Mouse (Mus musculus): ENCODE measurements around the gene Apol9b. TPM values are rescaled to one million over a fixed set of nuclear protein-coding genes. Genes with fewer than 3 reads are reported as not detected.
"Not testable (repeated sequence)": the region's sequence is repeated elsewhere in the genome, so short reads cannot be mapped to it uniquely, and the experiment has no call there.

Apol9b gene
- polyA plus RNA-seq, 1 experiment from 2014 or later, result 0.17 TPM

DNA sequence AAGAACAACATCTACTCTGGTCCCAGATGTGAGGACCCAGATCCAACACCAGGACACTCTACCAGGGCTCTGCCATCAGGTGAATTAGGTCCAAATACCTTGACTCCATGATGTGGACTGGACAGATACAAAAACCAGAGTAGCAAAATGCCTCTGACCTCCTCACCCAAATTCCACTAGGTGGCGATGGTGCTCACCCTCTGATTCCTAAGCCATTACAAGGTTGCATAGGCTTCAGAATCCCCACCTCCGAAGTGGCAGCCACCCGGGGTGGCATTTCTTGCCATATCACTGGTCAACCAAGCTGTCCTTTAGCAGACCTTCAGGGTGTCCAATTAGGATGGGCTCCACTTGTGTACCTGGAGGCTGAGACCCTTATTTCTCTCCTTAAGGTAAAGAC lies 1.7 kb upstream of the Apol9b start:
- ATAC-seq (ENCODE audit: low FRiP score); H3K4me1 ChIP-seq; H3K4me3 ChIP-seq (replicated peaks); H3K9me3 ChIP-seq (replicated peaks); H3K27me3 ChIP-seq (replicated peaks); H3K27ac ChIP-seq (replicated peaks); H3K36me3 ChIP-seq; H3K4me2 ChIP-seq; H3K9ac ChIP-seq (replicated peaks): not testable (repeated sequence)
- 0% methylated on average over 3 of the region's 3 CpGs for WGBS

DNA sequence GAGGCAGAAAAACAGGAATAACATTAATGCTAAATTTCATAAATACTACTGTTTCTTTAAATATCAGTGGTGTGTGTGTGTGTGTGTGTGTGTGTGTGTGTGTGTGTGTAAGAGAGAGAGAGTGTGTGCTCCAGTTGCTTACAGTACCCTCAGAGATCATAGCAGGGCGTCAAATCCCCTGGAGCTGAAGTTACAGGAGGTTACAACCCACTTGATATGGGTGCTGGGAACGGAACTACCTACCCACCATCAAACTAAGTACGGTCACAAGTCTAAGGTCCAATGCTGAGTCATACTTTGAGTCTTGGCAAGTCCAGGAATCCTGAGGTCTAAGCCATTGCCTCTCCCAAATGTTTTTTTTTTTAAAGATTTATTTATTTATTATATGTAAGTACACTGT lies 1.1 kb upstream of the Apol9b start:
- not testable (repeated sequence) for H3K4me1 ChIP-seq; H3K9me3 ChIP-seq (replicated peaks); ATAC-seq (ENCODE audit: low FRiP score); H3K27me3 ChIP-seq (replicated peaks); H3K27ac ChIP-seq (replicated peaks); H3K36me3 ChIP-seq; H3K9ac ChIP-seq (replicated peaks); H3K4me3 ChIP-seq (replicated peaks); H3K4me2 ChIP-seq
- 87% methylated on average over 3 of the region's 3 CpGs for WGBS

DNA sequence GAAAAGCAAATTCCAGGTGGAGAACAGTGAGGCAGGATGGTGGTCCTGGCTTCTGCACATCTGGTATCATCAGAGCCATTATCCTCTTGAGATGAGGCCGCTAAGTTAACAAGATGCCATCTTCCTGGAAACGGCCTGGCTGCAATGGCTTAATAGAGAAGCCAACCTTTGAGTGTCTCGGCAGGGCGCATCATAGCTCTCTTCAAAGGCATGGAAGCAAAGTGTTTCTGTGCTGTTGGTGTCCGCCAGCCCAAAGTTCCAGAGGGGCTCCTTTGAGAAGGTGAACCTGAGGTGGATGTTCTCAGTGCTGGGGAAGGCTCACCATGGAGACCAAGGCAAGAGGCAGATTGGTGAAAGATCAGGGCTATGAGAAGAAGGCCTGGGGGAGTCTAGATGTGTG lies 2.8 kb downstream of the Apol9b start:
- no peak overlapping the region for H3K4me2 ChIP-seq
- H3K36me3 ChIP-seq, result no peaks in the 10 kb centered on the region
- no peak overlapping the region for H3K27ac ChIP-seq (replicated peaks)
- no peaks in the 10 kb centered on the region for H3K9me3 ChIP-seq (replicated peaks)
- ATAC-seq (ENCODE audit: low FRiP score), result no peak
- no peaks in the 10 kb centered on the region for H3K27me3 ChIP-seq (replicated peaks)
- H3K4me3 ChIP-seq (replicated peaks), result no peak overlapping the region
- no peak overlapping the region for H3K9ac ChIP-seq (replicated peaks)
- H3K4me1 ChIP-seq, result no peaks in the 10 kb centered on the region
- 82% methylated on average over 5 of the region's 5 CpGs for WGBS

DNA sequence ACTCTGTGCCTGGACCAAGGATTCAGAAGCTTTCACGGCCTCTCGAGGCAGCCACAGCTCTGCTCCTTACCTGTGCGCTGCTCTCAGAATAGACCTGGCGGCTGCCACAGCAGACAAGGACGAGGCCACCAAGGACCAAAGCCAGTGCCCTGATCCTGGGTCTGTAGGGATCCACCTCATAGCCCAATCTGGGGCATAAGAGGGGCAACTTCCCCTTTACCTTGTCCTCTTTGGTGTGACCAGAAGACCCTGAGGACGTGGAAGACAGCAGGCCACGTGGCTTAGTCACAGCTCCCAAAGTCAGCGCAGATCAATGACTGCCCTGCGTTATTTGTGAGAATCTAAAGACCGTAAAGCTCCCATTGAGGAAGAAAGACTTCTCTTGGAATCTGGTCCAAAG lies 4.0 kb downstream of the Apol9b start:
- not testable (repeated sequence) for H3K27ac ChIP-seq (replicated peaks); H3K4me2 ChIP-seq; H3K9ac ChIP-seq (replicated peaks); H3K27me3 ChIP-seq (replicated peaks); ATAC-seq (ENCODE audit: low FRiP score); H3K9me3 ChIP-seq (replicated peaks); H3K36me3 ChIP-seq; H3K4me1 ChIP-seq; H3K4me3 ChIP-seq (replicated peaks)
- 73% methylated on average over 10 of the region's 10 CpGs for WGBS

DNA sequence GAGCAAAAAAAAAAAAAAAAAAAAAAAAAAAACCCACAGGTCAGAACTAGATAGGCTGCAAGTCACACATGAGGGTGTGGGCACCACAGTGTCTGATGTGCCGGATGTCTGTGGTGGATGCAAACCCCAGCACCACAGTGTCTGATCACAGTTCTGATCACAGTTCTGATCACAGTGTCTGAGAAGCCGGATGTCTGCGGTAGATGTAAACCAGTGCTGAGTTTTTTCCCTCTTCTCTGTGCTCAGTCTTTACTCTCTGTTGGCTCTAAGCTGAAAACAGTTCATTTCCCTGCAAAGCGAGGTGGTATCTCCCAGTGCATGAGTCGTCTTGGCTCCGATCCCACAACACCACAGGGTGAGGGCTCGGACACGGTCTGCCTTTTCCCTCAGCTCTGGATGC lies 4.5 kb downstream of the Apol9b start:
- not testable (repeated sequence) for H3K4me1 ChIP-seq; H3K4me3 ChIP-seq (replicated peaks); H3K36me3 ChIP-seq; H3K27ac ChIP-seq (replicated peaks); H3K4me2 ChIP-seq; ATAC-seq (ENCODE audit: low FRiP score); H3K9ac ChIP-seq (replicated peaks); H3K27me3 ChIP-seq (replicated peaks); H3K9me3 ChIP-seq (replicated peaks)
- WGBS, result 71% methylated on average over 8 of the region's 8 CpGs

DNA sequence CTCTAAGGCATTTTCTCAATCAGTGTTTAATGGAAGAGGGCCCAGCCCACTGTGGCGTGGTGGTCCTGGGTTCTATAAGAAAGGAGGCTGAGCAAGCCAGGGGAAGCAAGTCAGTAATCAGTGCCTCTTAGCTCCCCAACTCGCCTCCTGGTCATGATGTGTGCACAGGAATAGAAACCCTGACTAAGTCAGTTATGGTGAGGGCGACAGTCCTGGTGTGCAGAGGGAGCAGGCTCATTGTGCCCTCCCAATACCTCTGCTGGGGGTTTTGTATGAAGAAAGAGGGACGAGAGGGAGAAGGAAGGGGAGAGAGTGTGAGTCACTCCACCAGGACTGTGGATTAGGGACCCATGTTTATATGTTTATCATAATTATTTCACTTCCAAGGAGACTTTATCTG lies 5.1 kb downstream of the Apol9b start:
- not testable (repeated sequence) for H3K4me1 ChIP-seq; H3K27me3 ChIP-seq (replicated peaks); H3K27ac ChIP-seq (replicated peaks); H3K9me3 ChIP-seq (replicated peaks); H3K9ac ChIP-seq (replicated peaks); ATAC-seq (ENCODE audit: low FRiP score); H3K4me3 ChIP-seq (replicated peaks); H3K36me3 ChIP-seq; H3K4me2 ChIP-seq
- 67% methylated on average over 4 of the region's 4 CpGs for WGBS

DNA sequence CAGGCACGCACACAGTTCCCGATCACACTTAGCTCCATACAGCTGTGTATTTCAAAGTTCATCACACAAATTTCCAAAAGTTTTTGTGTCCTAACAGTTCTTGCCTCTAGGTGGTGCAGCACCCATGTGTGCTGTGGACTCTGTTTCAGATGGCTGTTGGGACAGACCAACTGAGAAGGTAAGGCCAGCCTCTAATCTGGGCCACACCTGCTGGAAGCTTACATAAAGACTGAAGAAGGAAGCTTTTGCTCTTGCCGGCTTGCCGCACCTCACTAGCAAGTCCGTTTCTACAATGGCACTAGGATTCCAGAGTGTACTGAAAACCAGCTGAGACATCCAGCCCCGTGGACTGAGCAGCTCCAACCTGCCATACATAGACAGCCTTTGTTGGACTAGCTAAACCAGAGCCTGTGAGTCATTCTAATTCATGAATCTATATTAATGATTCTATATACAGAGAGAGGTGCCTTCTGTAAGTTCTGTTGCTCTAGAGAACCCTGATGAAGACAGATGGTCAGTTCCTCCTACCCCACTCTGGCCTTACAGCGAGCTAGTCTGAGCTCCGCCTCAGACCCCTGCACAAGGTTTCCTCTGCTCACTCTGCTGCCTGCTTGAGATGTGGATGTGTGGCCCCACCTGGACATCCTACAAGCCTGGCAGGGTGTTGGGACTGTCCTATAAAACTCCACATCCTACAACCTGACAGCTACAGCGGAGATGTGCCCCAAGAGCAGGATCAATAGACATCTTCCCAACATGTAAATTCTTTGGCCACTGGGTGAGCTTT lies 11.9 kb downstream of the Apol9b start:
- Histone ChIP-seq H3K4me1 (no peaks in the 10 kb centered on the region), H3K9ac (replicated peaks) (no peak overlapping the region), H3K9me3 (replicated peaks) (no peaks in the 10 kb centered on the region), H3K36me3 (no peaks in the 10 kb centered on the region), H3K27ac (replicated peaks) (no peak overlapping the region), H3K4me3 (replicated peaks) (no peak overlapping the region), H3K4me2 (no peak overlapping the region), H3K27me3 (replicated peaks) (no peaks in the 10 kb centered on the region)
- 80% methylated on average over 9 of the region's 9 CpGs for WGBS
- ATAC-seq (ENCODE audit: low FRiP score), result no peak

DNA sequence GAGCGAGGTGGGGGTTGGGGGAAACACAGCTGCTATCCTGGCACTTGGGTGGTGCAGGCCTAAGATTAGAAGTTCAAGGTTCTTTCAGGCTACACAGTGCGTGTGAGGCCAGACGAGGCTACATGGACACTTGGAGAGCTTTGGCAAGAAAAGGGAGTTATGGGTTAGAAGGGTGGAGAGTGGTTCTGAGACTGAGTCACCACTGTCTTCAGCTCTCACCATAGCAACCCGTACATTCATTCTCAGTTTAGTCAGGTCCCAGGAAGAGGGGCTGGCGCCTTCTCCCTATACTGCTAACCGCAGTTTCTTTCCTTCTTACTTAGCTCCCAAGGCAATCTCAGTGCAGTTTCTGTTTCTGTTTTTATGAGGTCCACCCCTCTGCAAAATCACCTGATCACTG lies 12.7 kb downstream of the Apol9b start:
- H3K4me3 ChIP-seq (replicated peaks); H3K27ac ChIP-seq (replicated peaks); ATAC-seq (ENCODE audit: low FRiP score); H3K4me1 ChIP-seq; H3K9ac ChIP-seq (replicated peaks); H3K9me3 ChIP-seq (replicated peaks); H3K4me2 ChIP-seq; H3K27me3 ChIP-seq (replicated peaks); H3K36me3 ChIP-seq: not testable (repeated sequence)
- 89% methylated on average over 6 of the region's 6 CpGs for WGBS

DNA sequence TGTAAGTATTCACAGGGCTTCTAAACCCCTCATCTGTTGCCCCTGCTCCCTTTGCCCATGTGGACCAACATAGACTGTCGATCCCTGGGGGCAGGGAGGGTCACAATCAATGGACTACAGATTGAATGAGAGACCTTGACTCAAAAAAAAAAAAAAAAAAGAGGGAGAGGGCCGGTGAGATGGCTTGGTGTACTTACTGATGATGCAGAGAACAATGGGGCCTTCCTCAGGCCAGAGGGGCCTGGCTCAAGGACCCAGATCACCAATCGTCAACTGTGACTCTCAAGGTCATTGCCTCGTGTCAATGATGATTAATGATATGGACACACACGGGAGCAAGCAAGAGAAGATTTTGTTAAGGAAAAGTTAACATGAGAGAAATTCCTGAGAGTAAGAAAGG lies 15.8 kb downstream of the Apol9b start:
- no peaks in the 10 kb centered on the region for H3K27me3 ChIP-seq (replicated peaks)
- no peak overlapping the region for H3K27ac ChIP-seq (replicated peaks)
- no peaks in the 10 kb centered on the region for H3K9me3 ChIP-seq (replicated peaks)
- no peaks in the 10 kb centered on the region for H3K4me1 ChIP-seq
- H3K4me3 ChIP-seq (replicated peaks), result no peak overlapping the region
- 23% methylated on average over 5 of the region's 5 CpGs for WGBS
- ATAC-seq (ENCODE audit: low FRiP score), result no peak
- no peaks in the 10 kb centered on the region for H3K36me3 ChIP-seq
- no peak overlapping the region for H3K9ac ChIP-seq (replicated peaks)
- H3K4me2 ChIP-seq, result no peak overlapping the region

DNA sequence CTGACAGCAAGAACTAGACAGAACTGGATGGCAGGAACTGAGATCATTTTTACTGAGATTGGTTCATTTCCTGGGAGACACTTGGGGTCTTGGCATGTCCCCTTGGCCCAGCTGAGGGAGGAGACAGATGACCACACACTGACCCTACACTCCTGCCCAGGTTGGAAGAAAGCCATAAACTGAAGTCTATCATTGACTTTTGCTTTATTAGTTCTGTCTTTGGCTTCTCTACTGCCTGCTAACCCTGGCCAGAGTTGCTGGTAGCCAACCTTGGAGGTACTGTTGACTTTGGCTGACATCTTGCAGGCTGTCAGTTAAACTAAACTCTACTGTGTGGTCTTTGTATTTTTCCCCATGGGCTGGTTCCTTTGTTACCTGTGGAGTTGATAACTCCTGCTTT lies 16.2 kb downstream of the Apol9b start:
- no peaks in the 10 kb centered on the region for H3K4me1 ChIP-seq
- H3K9ac ChIP-seq (replicated peaks), result no peak overlapping the region
- H3K36me3 ChIP-seq, result no peaks in the 10 kb centered on the region
- no peaks in the 10 kb centered on the region for H3K27me3 ChIP-seq (replicated peaks)
- no peak overlapping the region for H3K27ac ChIP-seq (replicated peaks)
- H3K9me3 ChIP-seq (replicated peaks), result no peaks in the 10 kb centered on the region
- no peak overlapping the region for H3K4me2 ChIP-seq
- H3K4me3 ChIP-seq (replicated peaks), result no peak overlapping the region
- no peak for ATAC-seq (ENCODE audit: low FRiP score)

DNA sequence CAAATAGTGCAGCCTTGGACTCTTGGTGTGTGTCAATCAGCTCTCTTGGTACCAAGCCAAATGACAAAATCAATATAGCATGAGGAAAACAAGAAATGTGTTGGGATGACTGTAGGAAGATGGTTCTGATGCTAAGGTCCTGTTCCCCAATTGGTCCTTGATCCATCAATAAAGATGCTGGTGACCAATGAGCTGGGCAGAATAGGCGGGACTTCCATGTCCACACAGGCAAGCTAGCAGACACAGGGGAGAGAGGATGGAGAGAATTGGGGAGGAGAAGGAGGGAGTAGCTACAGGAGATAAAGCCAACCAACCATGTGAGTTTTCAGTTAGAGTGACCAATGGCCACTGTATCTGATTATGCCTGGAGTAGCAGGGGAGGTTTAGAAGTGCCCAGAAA lies 17.5 kb downstream of the Apol9b start:
- Histone ChIP-seq H3K4me3 (replicated peaks) (no peak overlapping the region), H3K9ac (replicated peaks) (no peak overlapping the region), H3K36me3 (no peaks in the 10 kb centered on the region), H3K9me3 (replicated peaks) (no peaks in the 10 kb centered on the region), H3K27ac (replicated peaks) (no peak overlapping the region), H3K27me3 (replicated peaks) (no peaks in the 10 kb centered on the region), H3K4me1 (no peaks in the 10 kb centered on the region), H3K4me2 (no peak overlapping the region)
- 100% methylated on average over 1 of the region's 1 CpGs for WGBS
- no peak for ATAC-seq (ENCODE audit: low FRiP score)

DNA sequence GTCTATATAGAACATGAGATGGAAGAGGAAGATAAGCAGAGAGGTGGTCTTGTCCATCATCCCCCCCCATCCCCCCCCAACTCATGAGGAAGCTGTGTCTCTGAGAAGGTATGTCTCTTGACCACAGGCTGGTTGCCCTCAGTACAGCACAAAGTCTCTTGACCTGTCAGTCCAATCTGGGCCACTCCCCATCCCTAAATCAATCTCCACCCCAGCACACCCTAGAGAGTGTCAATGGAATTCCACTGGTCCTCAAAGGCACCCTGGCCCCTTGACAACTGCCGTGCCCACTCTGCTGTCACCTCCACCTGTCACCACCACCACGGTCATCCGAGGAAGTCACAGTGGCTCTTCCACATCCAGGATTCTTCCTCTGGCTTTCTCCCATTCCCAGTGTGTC lies 19.6 kb downstream of the Apol9b start:
- H3K9ac ChIP-seq (replicated peaks), result no peak overlapping the region
- H3K4me2 ChIP-seq, result no peak overlapping the region
- H3K9me3 ChIP-seq (replicated peaks), result no peaks in the 10 kb centered on the region
- H3K4me1 ChIP-seq, result no peaks in the 10 kb centered on the region
- H3K27me3 ChIP-seq (replicated peaks), result no peaks in the 10 kb centered on the region
- no peak overlapping the region for H3K4me3 ChIP-seq (replicated peaks)
- no peak for ATAC-seq (ENCODE audit: low FRiP score)
- WGBS, result 88% methylated on average over 3 of the region's 3 CpGs
- no peak overlapping the region for H3K27ac ChIP-seq (replicated peaks)
- H3K36me3 ChIP-seq, result no peaks in the 10 kb centered on the region

DNA sequence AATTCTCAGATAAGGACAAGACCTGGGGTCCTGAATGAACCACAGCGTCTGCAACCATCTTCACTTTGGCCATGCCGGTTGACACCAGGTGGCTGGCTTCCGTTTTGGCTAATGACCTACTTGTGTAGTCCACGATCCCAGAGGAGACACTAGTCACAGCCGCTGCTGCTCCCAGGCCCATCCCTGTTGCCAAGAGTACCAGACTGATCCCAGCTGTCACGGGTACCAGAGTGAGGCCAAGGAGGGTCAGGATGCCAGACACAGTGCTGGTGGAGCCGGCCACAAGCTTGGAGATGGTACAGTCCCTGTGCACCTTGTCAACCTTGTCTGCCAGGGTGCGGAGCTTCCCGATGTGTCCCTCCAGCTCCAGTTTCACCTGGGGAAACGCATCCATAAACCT lies 20.9 kb downstream of the Apol9b start:
- 80% methylated on average over 10 of the region's 10 CpGs for WGBS
- Histone ChIP-seq H3K27ac (replicated peaks) (no peak overlapping the region), H3K36me3 (no peaks in the 10 kb centered on the region), H3K4me1 (no peaks in the 10 kb centered on the region), H3K9ac (replicated peaks) (no peak overlapping the region), H3K9me3 (replicated peaks) (no peaks in the 10 kb centered on the region), H3K4me2 (no peak overlapping the region), H3K4me3 (replicated peaks) (no peak overlapping the region), H3K27me3 (replicated peaks) (no peaks in the 10 kb centered on the region)
- ATAC-seq (ENCODE audit: low FRiP score), result no peak

Data from neural tube, embryonic 15.5 days (tissue).